Mouse (Mus musculus): ENCODE data around the gene Pigx. TPM values are rescaled to one million over a fixed set of nuclear protein-coding genes. Genes with fewer than 3 reads are reported as not detected.

Gene Pigx
- polyA plus RNA-seq, 1 experiment, result 30.3 TPM

GRCm38 (mm10) chr16:32068389-32069300 is 30.9 kb downstream of the Pigx start:
- Histone ChIP-seq H3K4me3 (replicated peaks; ENCODE audit: insufficient read depth, low read depth, low read length) (no peak overlapping the region), H3K4me1 (ENCODE audit: control insufficient read depth, insufficient read depth, low read length) (peaks cover 6% of the 10 kb centered on the region), H3K27ac (ENCODE audit: insufficient read depth, low read length) (no peak overlapping the region), H3K27me3 (ENCODE audit: control insufficient read depth, insufficient read depth, low read length) (no peaks in the 10 kb centered on the region)
- DNase-seq, result no peak
- TF ChIP-seq CTCF (IDR thresholded peaks at IDR 0.05; ENCODE audit: borderline replicate concordance, insufficient read depth, low read depth, low read length), result no peak
- 84% methylated on average over 12 of the region's 12 CpGs for WGBS

GRCm38 (mm10) chr16:32066899-32067298 is 32.6 kb downstream of the Pigx start:
- H3K27ac ChIP-seq (ENCODE audit: insufficient read depth, low read length), result no peak overlapping the region
- DNase-seq, result no peak
- H3K4me1 ChIP-seq (ENCODE audit: control insufficient read depth, insufficient read depth, low read length), result peaks cover 6% of the 10 kb centered on the region
- H3K27me3 ChIP-seq (ENCODE audit: control insufficient read depth, insufficient read depth, low read length), result no peaks in the 10 kb centered on the region
- no peak overlapping the region for H3K4me3 ChIP-seq (replicated peaks; ENCODE audit: insufficient read depth, low read depth, low read length)
- 100% methylated on average over 1 of the region's 1 CpGs for WGBS
- TF ChIP-seq CTCF (IDR thresholded peaks at IDR 0.05; ENCODE audit: borderline replicate concordance, insufficient read depth, low read depth, low read length) (no peak), POLR2A (IDR thresholded peaks at IDR 0.05; ENCODE audit: borderline replicate concordance, insufficient read depth, low read length) (no peak)

GRCm38 (mm10) chr16:32063900-32064299 is 35.6 kb downstream of the Pigx start:
- no peak overlapping the region for H3K4me3 ChIP-seq (replicated peaks; ENCODE audit: insufficient read depth, low read depth, low read length)
- TF ChIP-seq CTCF (IDR thresholded peaks at IDR 0.05; ENCODE audit: borderline replicate concordance, insufficient read depth, low read depth, low read length), result no peak
- TF ChIP-seq POLR2A (IDR thresholded peaks at IDR 0.05; ENCODE audit: borderline replicate concordance, insufficient read depth, low read length), result no peak
- H3K27ac ChIP-seq (ENCODE audit: insufficient read depth, low read length), result no peak overlapping the region
- DNase-seq, result no peak
- peaks cover 6% of the 10 kb centered on the region for H3K4me1 ChIP-seq (ENCODE audit: control insufficient read depth, insufficient read depth, low read length)
- WGBS, result 74% methylated on average over 7 of the region's 7 CpGs
- H3K27me3 ChIP-seq (ENCODE audit: control insufficient read depth, insufficient read depth, low read length), result no peaks in the 10 kb centered on the region

- TF ChIP-seq CTCF (IDR thresholded peaks at IDR 0.05; ENCODE audit: borderline replicate concordance, insufficient read depth, low read depth, low read length) (no peak), POLR2A (IDR thresholded peaks at IDR 0.05; ENCODE audit: borderline replicate concordance, insufficient read depth, low read length) (no peak)
- no peak for DNase-seq
- peaks cover 6% of the 10 kb centered on the region for H3K4me1 ChIP-seq (ENCODE audit: control insufficient read depth, insufficient read depth, low read length)
- H3K4me3 ChIP-seq (replicated peaks; ENCODE audit: insufficient read depth, low read depth, low read length), result no peak overlapping the region
- H3K27me3 ChIP-seq (ENCODE audit: control insufficient read depth, insufficient read depth, low read length), result no peaks in the 10 kb centered on the region
- 89% methylated on average over 2 of the region's 2 CpGs for WGBS
- no peak overlapping the region for H3K27ac ChIP-seq (ENCODE audit: insufficient read depth, low read length)
Measured at GRCm38 (mm10) chr16:32062226-32062625, 37.3 kb downstream of the Pigx start.

GRCm38 (mm10) chr16:32059840-32060523 is 39.6 kb downstream of the Pigx start:
- Histone ChIP-seq H3K4me3 (replicated peaks; ENCODE audit: insufficient read depth, low read depth, low read length) (no peak overlapping the region), H3K27ac (ENCODE audit: insufficient read depth, low read length) (no peak overlapping the region), H3K27me3 (ENCODE audit: control insufficient read depth, insufficient read depth, low read length) (no peaks in the 10 kb centered on the region), H3K4me1 (ENCODE audit: control insufficient read depth, insufficient read depth, low read length) (no peaks in the 10 kb centered on the region)
- DNase-seq, result no peak
- WGBS, result 59% methylated on average over 6 of the region's 6 CpGs
- TF ChIP-seq POLR2A (IDR thresholded peaks at IDR 0.05; ENCODE audit: borderline replicate concordance, insufficient read depth, low read length) (no peak), CTCF (IDR thresholded peaks at IDR 0.05; ENCODE audit: borderline replicate concordance, insufficient read depth, low read depth, low read length) (no peak)

GRCm38 (mm10) chr16:32058817-32059216 is 40.7 kb downstream of the Pigx start:
- 87% methylated on average over 5 of the region's 5 CpGs for WGBS
- TF ChIP-seq CTCF (IDR thresholded peaks at IDR 0.05; ENCODE audit: borderline replicate concordance, insufficient read depth, low read depth, low read length), result no peak
- TF ChIP-seq POLR2A (IDR thresholded peaks at IDR 0.05; ENCODE audit: borderline replicate concordance, insufficient read depth, low read length), result no peak

GRCm38 (mm10) chr16:32042367-32042766 is 57.2 kb downstream of the Pigx start:
- no peak for TF ChIP-seq CTCF (IDR thresholded peaks at IDR 0.05; ENCODE audit: borderline replicate concordance, insufficient read depth, low read depth, low read length)
- no peak for TF ChIP-seq POLR2A (IDR thresholded peaks at IDR 0.05; ENCODE audit: borderline replicate concordance, insufficient read depth, low read length)
- no peaks in the 10 kb centered on the region for H3K27me3 ChIP-seq (ENCODE audit: control insufficient read depth, insufficient read depth, low read length)
- no peak overlapping the region for H3K4me3 ChIP-seq (replicated peaks; ENCODE audit: insufficient read depth, low read depth, low read length)
- DNase-seq, result no peak
- WGBS, result 86% methylated on average over 4 of the region's 4 CpGs
- H3K27ac ChIP-seq (ENCODE audit: insufficient read depth, low read length), result no peak overlapping the region
- H3K4me1 ChIP-seq (ENCODE audit: control insufficient read depth, insufficient read depth, low read length), result no peaks in the 10 kb centered on the region

More at GRCm38 (mm10) chr16:32058817-32059216, 40.7 kb downstream of the Pigx start:
- no peak for DNase-seq
- no peak overlapping the region for H3K27ac ChIP-seq (ENCODE audit: insufficient read depth, low read length)
- no peaks in the 10 kb centered on the region for H3K27me3 ChIP-seq (ENCODE audit: control insufficient read depth, insufficient read depth, low read length)
- H3K4me1 ChIP-seq (ENCODE audit: control insufficient read depth, insufficient read depth, low read length), result no peaks in the 10 kb centered on the region
- no peak overlapping the region for H3K4me3 ChIP-seq (replicated peaks; ENCODE audit: insufficient read depth, low read depth, low read length)

Other genes starting within 250 kb of the Pigx start
- gene Meltf, start 220.9 kb downstream of the Pigx start, polyA plus RNA-seq (2012; rRNA removed), result 0.75 and 1.1 TPM in 2 replicates
- gene Pigz, start 165.9 kb downstream of the Pigx start, polyA plus RNA-seq (2012; rRNA removed), result 33.1 and 34.2 TPM in 2 replicates
- 66.2 and 70.7 TPM in 2 replicates for gene 0610012G03Rik, start 151.2 kb downstream of the Pigx start, polyA plus RNA-seq (2012; rRNA removed)
- 74.0 and 86.5 TPM in 2 replicates for gene Ncbp2, start 151.2 kb downstream of the Pigx start, polyA plus RNA-seq (2012; rRNA removed)
- gene Senp5, start 96.5 kb downstream of the Pigx start, polyA plus RNA-seq (2012; rRNA removed), result 23.5 and 25.0 TPM in 2 replicates
- gene Pak2, start 20.4 kb downstream of the Pigx start, polyA plus RNA-seq (2012; rRNA removed), result 22.0 and 22.5 TPM in 2 replicates
- gene Cep19, start 60 bp upstream of the Pigx start, polyA plus RNA-seq (2012; rRNA removed), result 45.4 and 46.9 TPM in 2 replicates
- gene Nrros, start 65.9 kb upstream of the Pigx start, polyA plus RNA-seq (2012; rRNA removed), result 4.1 and 4.8 TPM in 2 replicates
- gene Bex6, start 80.1 kb upstream of the Pigx start, polyA plus RNA-seq (2012; rRNA removed), result not detected in 2 replicates
- gene Fbxo45, start 147.4 kb upstream of the Pigx start, polyA plus RNA-seq (2012; rRNA removed), result 29.6 and 30.8 TPM in 2 replicates
- 10.8 and 11.1 TPM in 2 replicates for gene Wdr53, start 147.5 kb upstream of the Pigx start, polyA plus RNA-seq (2012; rRNA removed)
- 0.11 and 0.23 TPM in 2 replicates for gene Smco1, start 171.7 kb upstream of the Pigx start, polyA plus RNA-seq (2012; rRNA removed)
- 18.0 and 18.3 TPM in 2 replicates for gene Rnf168, start 177.7 kb upstream of the Pigx start, polyA plus RNA-seq (2012; rRNA removed)
- 18.1 and 18.8 TPM in 2 replicates for gene Ubxn7, start 232.5 kb upstream of the Pigx start, polyA plus RNA-seq (2012; rRNA removed)

Data from cerebellum, adult 2 months (tissue).